Mouse (Mus musculus) granulocyte monocyte progenitor cell, adult 5-6 weeks (primary cell): ENCODE data around the gene Adgrg6. TPM values are rescaled to one million over a fixed set of nuclear protein-coding genes. Genes with fewer than 3 reads are reported as not detected.

Source experiments
- ATAC-seq: replicated peaks from 2 replicates; pipeline ENCODE4 v1.8.0; 2016; ENCODE audit warnings: mild to moderate bottlenecking, moderate TSS enrichment, inconsistent platforms; ENCODE audit not compliant: poor library complexity, severe bottlenecking
- total RNA-seq, 2 experiments: library from RNA; stranded (forward) in 1 of 2; stranded (reverse) in 1 of 2; fragments of 200-712, 200-1000 nt in 1 of 2; fragments of >200 nt in 1 of 2; fragmentation: Nextera tagmentation in 1 of 2; gene quantifications; 2 replicates each; pipeline ENCODE4 v1.2.3; 2014 to 2017

The Adgrg6 gene
- total RNA-seq, 2 experiments from 2014 or later = 0.37 to 0.52 TPM

DNA sequence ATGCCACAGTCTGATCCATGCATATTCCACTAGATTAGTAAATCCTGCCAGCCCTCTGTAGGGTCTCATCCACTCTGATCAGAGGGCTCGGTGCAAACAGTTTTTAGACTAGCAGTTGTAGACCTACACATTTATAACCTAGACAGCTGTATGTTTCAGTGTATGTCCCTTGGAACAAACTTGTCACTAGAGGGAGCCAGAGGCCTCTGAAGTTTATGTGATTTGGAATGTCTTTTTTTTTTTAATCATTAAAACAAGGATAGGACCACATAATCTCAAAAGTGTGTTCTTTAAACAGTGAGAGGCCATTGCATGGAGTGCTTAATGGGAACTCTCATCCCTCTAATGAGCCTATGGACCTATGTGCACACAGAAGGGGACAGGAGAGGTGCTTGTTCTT, 141.4 kb downstream of the Adgrg6 start:
- ATAC-seq = peak; percentile 30; the same call in 1 of the 2 replicates

DNA sequence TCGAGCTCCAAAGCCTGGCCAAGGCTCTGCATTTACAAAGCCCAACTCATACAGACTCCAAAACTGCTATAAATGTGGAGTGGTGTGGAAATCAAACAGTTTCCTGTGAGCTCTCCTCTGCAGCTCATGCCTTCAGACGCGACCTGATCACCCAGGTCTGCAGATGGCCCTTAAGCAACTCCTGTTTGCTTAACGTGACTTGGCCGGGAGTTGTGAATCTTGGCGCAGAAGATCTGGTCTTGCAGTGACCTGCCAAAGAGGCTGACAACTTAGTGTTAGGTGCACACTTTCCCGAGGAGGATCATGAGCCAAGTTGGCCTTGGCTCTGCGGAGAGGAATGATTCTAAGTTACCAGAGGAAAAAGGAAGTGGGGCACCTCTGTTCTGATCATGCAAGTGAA, 143.7 kb downstream of the Adgrg6 start:
- ATAC-seq = peak; percentile 46; the same call in 1 of the 2 replicates

DNA sequence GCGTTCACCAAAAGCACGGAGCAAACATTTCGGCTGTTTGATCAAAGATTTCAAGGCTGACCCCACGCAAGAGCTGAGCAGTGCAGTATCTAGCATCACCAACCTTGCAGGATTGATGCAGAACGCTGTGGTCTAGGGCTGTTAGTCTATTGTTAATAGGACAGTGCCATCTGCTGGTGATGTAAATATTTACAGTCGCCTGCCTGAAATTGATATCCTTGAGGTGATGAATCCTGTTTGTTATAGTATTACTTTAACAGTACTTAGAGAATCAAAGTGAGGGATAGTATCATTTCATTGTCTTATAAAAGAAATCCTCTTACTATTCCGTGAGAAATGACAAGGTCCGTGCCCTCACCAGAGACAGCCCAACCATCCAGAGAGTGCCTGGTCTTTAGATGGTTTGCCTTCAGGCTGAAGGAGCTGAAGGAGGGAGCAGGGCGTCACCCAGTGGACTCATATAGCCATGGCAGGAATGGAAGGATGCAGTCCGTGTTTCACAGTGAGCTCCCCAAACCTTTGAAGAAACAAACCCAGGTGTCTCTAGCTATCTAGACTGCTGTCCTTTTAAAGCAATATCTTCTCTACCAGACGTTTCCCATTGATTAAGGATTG, 154.3 kb downstream of the Adgrg6 start:
- peak; percentile 93 for ATAC-seq

DNA sequence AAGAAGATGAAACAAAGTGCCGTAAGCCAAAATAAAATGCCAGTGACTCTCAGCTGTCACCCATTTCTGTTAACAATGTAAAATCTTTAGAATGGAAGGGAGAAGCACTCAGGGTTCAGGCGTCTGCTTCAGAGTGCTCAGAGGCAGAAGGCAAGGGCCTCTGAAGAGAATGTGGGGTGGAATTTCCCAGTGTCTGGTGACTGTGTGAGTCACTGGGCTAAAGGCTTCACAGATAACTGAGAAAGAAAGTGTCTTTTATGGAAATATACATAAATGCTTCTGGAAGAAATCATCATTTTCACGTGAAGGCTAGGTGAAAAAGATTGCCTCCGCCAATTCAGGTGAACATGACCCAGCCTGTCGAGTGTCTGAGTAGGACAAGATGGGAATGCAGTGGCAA, 159.9 kb downstream of the Adgrg6 start:
- ATAC-seq = no peak

- no peak for ATAC-seq
Measured at GRCm38 (mm10) chr10:14365065-14365589, 180.3 kb downstream of the Adgrg6 start.

- ATAC-seq = no peak
Measured at GRCm38 (mm10) chr10:14363226-14363625, 182.2 kb downstream of the Adgrg6 start.

DNA sequence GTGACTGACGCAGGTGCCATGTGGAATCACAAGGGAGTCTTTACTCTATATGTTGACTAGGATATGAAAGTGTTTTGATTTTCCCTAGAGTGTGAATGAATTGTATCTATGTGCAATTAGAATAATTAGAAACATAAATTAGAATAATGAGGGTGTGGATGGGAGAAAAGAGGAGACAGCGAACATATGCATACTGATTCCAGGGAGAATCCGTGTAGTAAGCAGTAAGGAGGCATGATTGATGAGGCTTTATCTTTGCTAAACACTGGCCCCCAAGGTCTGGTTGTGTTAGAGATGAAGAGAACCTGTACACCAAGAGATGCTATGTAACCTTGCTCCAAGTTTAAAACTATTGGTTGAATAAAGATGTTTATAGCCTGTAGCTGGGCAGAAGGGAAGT, 187.2 kb downstream of the Adgrg6 start:
- ATAC-seq = no peak

Other genes starting within 250 kb of the Adgrg6 start
- 39.3 and 41.0 TPM in 2 replicates for gene Vta1, start 159.9 kb upstream of the Adgrg6 start, total RNA-seq (2014; fragmentation: Nextera tagmentation)
- 58.6 and 60.3 TPM in 2 replicates for gene Vta1, start 159.9 kb upstream of the Adgrg6 start, total RNA-seq (2017)
- not detected in 2 replicates for gene Nmbr, start 159.9 kb upstream of the Adgrg6 start, total RNA-seq (2014; fragmentation: Nextera tagmentation)
- not detected in 2 replicates for gene Nmbr, start 159.9 kb upstream of the Adgrg6 start, total RNA-seq (2017)
- not detected in 2 replicates for gene Gje1, start 172.6 kb upstream of the Adgrg6 start, total RNA-seq (2014; fragmentation: Nextera tagmentation)
- gene Gje1, start 172.6 kb upstream of the Adgrg6 start, total RNA-seq (2017) = not detected in 2 replicates